Mouse (Mus musculus) ES-E14 (cell line): Measurements from ENCODE around the gene Havcr2. TPM values are rescaled to one million over a fixed set of nuclear protein-coding genes. Genes with fewer than 3 reads are reported as not detected.
"Not testable (repeated sequence)": the region's sequence is repeated elsewhere in the genome, so short reads cannot be mapped to it uniquely, and the experiment has no call there.

Experiments used
- DNase-seq: peaks from one replicate; pipeline ENCODE4 v3.0.0-alpha.2; 2013; ENCODE audit warnings: low read depth, low spot score
- H3K27ac ChIP-seq: 2 replicates; pipeline ENCODE4 v1.5.1; 2012; ENCODE audit warnings: low read depth, mild to moderate bottlenecking, low read length, moderate library complexity, mixed read lengths; ENCODE audit not compliant: poor library complexity, insufficient read depth, severe bottlenecking
- H3K36me3 ChIP-seq: 2 replicates; pipeline ENCODE4 v1.6.1; 2012; ENCODE audit warnings: mild to moderate bottlenecking, low read length, moderate library complexity, mixed read lengths; ENCODE audit not compliant: control insufficient read depth, poor library complexity, insufficient read depth, severe bottlenecking
- H3K4me1 ChIP-seq, 2 experiments: fragments of 150-350 bp in 1 of 2; sonication (generic) in 1 of 2; 2 replicates each; pipeline ENCODE4 v1.6.1; 2012; ENCODE audit warnings: low read length in 2 of 2, mild to moderate bottlenecking in 1 of 2, mixed read lengths in 1 of 2; ENCODE audit not compliant: control insufficient read depth in 2 of 2, insufficient read depth in 2 of 2, poor library complexity in 1 of 2
- H3K4me3 ChIP-seq, 2 experiments: fragments of 150-350 bp in 1 of 2; sonication (generic) in 1 of 2; 2 replicates each; pipeline ENCODE4 v1.5.1; 2012; ENCODE audit warnings: low read length in 2 of 2, low read depth in 1 of 2, mild to moderate bottlenecking in 1 of 2, mixed read lengths in 1 of 2; ENCODE audit not compliant: insufficient read depth in 1 of 2, poor library complexity in 1 of 2, severe bottlenecking in 1 of 2
- H3K9ac ChIP-seq: 2 replicates; pipeline ENCODE4 v1.6.1; 2012; ENCODE audit warnings: low read depth, mild to moderate bottlenecking, low read length, mixed read lengths; ENCODE audit not compliant: poor library complexity, insufficient read depth, severe bottlenecking
- H3K9me3 ChIP-seq: fragments of 150-350 bp; sonication (generic); 2 replicates; pipeline ENCODE4 v1.6.1; 2012; ENCODE audit warnings: low read depth, mild to moderate bottlenecking, low read length; ENCODE audit not compliant: control insufficient read depth, insufficient read depth
- CHD2 ChIP-seq: IDR thresholded peaks from 2 replicates; pipeline ENCODE4 v1.6.1; 2014; ENCODE audit warnings: mild to moderate bottlenecking, low read depth, low read length, inconsistent platforms
- HCFC1 ChIP-seq: IDR thresholded peaks from 2 replicates; pipeline ENCODE4 v1.6.1; 2012; ENCODE audit warnings: low read length, inconsistent platforms, borderline replicate concordance; ENCODE audit not compliant: insufficient read depth
- MAFK ChIP-seq: IDR thresholded peaks from 2 replicates; pipeline ENCODE4 v1.6.1; 2014; ENCODE audit warnings: mild to moderate bottlenecking, low read depth, low read length, inconsistent platforms; ENCODE audit not compliant: insufficient read depth
- ZC3H11A ChIP-seq: IDR thresholded peaks from 2 replicates; pipeline ENCODE4 v1.6.1; 2012; ENCODE audit warnings: low read depth, mild to moderate bottlenecking, inconsistent platforms, low read length, borderline replicate concordance
- ZNF384 ChIP-seq: IDR thresholded peaks from 2 replicates; pipeline ENCODE4 v1.6.1; 2012; ENCODE audit warnings: low read depth, low read length, inconsistent platforms
- in situ Hi-C, 2 experiments: fragments of 600-800 bp; cut with MboI; formaldehyde crosslinking; loops; one replicate each; pipeline ENCODE4 v1.15.1; 2025; ENCODE audit warnings: low sequenced_read_pairs in 2 of 2, inconsistent platforms in 1 of 2; ENCODE audit not compliant: unreplicated experiment in 2 of 2
- total RNA-seq: library from RNA; depleted of rRNA; stranded (reverse); fragments of 300-350 nt; gene quantifications from 2 replicates; pipeline ENCODE4 v1.2.3, GENCODE M21; 2012

Gene Havcr2
- total RNA-seq, 1 experiment = not detected

GRCm38 (mm10) chr11:46488650-46489049 is 33.9 kb downstream of the Havcr2 start:
- Histone ChIP-seq H3K9ac (no peak overlapping the region), H3K36me3 (no peaks in the 10 kb centered on the region), H3K27ac (no peak overlapping the region), H3K9me3 (no peaks in the 10 kb centered on the region), H3K4me3 (no peak overlapping the region), H3K4me1 (no peaks in the 10 kb centered on the region)
- in situ Hi-C loops = no loop called here
- DNase-seq = no peak
- TF ChIP-seq ZC3H11A = no peak
- no peak for TF ChIP-seq HCFC1
- no peak for TF ChIP-seq MAFK
- TF ChIP-seq ZNF384 = no peak
- no peak for TF ChIP-seq CHD2

GRCm38 (mm10) chr11:46507146-46507545 is 52.4 kb downstream of the Havcr2 start:
- H3K9ac ChIP-seq = no peak overlapping the region

GRCm38 (mm10) chr11:46509900-46510299 is 55.2 kb downstream of the Havcr2 start:
- no peak for DNase-seq
- Histone ChIP-seq H3K9me3 (no peaks in the 10 kb centered on the region), H3K36me3 (no peaks in the 10 kb centered on the region), H3K27ac (no peak overlapping the region), H3K4me1 (no peaks in the 10 kb centered on the region), H3K9ac (no peak overlapping the region), H3K4me3 (no peak overlapping the region)
- in situ Hi-C loops = no loop called here
- TF ChIP-seq ZC3H11A = no peak
- no peak for TF ChIP-seq CHD2
- TF ChIP-seq MAFK = no peak
- TF ChIP-seq HCFC1 = no peak
- no peak for TF ChIP-seq ZNF384

More at GRCm38 (mm10) chr11:46507146-46507545, 52.4 kb downstream of the Havcr2 start:
- Histone ChIP-seq H3K36me3 (no peaks in the 10 kb centered on the region), H3K4me1 (no peaks in the 10 kb centered on the region), H3K9me3 (no peaks in the 10 kb centered on the region), H3K4me3 (no peak overlapping the region), H3K27ac (no peak overlapping the region)
- in situ Hi-C loops = no loop called here
- TF ChIP-seq MAFK (no peak), HCFC1 (no peak), ZNF384 (no peak), ZC3H11A (no peak), CHD2 (no peak)
- DNase-seq = no peak

GRCm38 (mm10) chr11:46521341-46521740 is 66.6 kb downstream of the Havcr2 start:
- H3K9ac ChIP-seq, H3K27ac ChIP-seq, in situ Hi-C loops: not testable (repeated sequence)

DNA sequence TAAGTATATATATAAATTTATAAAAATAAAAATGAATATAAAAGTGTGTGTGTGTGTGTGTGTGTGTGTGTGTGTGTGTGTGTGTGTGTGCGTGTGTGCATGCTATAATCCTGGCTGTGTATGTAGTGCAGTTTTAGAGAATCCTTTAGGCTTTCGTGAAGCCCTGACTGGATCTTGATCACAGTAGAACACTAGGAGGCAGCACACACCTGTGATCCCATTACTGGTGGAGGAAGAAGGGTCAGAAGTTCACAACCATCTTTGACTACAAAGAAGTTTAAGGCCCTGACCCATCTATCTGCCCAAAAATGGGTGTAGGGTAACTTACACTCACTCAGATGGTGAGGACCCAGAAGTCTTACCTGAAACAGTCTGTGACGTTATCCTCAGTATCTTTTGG is 68.0 kb downstream of the Havcr2 start:
- Histone ChIP-seq H3K4me1 (peaks cover 0 to 5% of the 10 kb centered on the region in 2 experiments; a peak in 1 of 4 replicates), H3K4me3 (no peak overlapping the region), H3K36me3 (no peaks in the 10 kb centered on the region), H3K9ac (no peak overlapping the region), H3K9me3 (no peaks in the 10 kb centered on the region), H3K27ac (no peak overlapping the region)
- in situ Hi-C loops = no loop called here
- TF ChIP-seq CHD2 = no peak
- no peak for DNase-seq

More at GRCm38 (mm10) chr11:46521341-46521740, 66.6 kb downstream of the Havcr2 start:
- not testable (repeated sequence) for H3K36me3 ChIP-seq, H3K9me3 ChIP-seq, H3K4me1 ChIP-seq, DNase-seq, H3K4me3 ChIP-seq
